Mouse (Mus musculus): ENCODE results near the gene Gatb. TPM values are rescaled to one million over a fixed set of nuclear protein-coding genes. Genes with fewer than 3 reads are reported as not detected.

Gene Gatb
- total RNA-seq, 2 experiments from 2014 or later: 1.4 to 2.1 TPM

DNA sequence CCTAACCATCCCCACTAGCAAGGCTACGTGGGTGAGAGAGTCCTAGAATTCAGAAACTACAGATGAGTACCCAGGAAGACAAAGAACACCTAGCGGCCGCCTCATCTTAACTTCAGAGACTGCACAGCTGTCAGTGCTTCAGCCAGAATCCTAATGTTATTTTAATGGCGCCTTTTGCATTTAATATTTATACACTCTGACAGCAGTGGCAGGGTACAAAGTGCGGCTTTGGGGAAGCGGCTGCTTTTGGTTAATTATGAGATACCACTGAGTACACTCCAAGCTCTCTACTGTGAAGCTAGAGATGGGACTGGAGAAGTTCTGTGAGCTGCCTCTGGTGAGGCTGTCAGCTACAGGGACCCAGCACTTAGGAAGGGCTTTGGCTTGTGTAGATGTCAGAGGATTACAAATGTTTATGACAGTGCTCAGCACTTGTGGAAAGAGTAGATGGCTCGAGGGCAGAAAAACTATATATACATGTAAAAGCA, 71.6 kb downstream of the Gatb start:
- ATAC-seq (replicated peaks; ENCODE audit: low FRiP score, poor library complexity, severe bottlenecking): no peak

GRCm38 (mm10) chr3:85649176-85649575, 75.3 kb downstream of the Gatb start:
- ATAC-seq (replicated peaks; ENCODE audit: low FRiP score, poor library complexity, severe bottlenecking): no peak

GRCm38 (mm10) chr3:85652727-85653665, 79.1 kb downstream of the Gatb start:
- no peak for ATAC-seq (replicated peaks; ENCODE audit: low FRiP score, poor library complexity, severe bottlenecking)

GRCm38 (mm10) chr3:85655538-85655937, 81.6 kb downstream of the Gatb start:
- no peak for ATAC-seq (replicated peaks; ENCODE audit: low FRiP score, poor library complexity, severe bottlenecking)

GRCm38 (mm10) chr3:85659681-85660080, 85.8 kb downstream of the Gatb start:
- no peak for ATAC-seq (replicated peaks; ENCODE audit: low FRiP score, poor library complexity, severe bottlenecking)

- no peak for ATAC-seq (replicated peaks; ENCODE audit: low FRiP score, poor library complexity, severe bottlenecking)
Measured at GRCm38 (mm10) chr3:85661926-85662813, 88.3 kb downstream of the Gatb start.

DNA sequence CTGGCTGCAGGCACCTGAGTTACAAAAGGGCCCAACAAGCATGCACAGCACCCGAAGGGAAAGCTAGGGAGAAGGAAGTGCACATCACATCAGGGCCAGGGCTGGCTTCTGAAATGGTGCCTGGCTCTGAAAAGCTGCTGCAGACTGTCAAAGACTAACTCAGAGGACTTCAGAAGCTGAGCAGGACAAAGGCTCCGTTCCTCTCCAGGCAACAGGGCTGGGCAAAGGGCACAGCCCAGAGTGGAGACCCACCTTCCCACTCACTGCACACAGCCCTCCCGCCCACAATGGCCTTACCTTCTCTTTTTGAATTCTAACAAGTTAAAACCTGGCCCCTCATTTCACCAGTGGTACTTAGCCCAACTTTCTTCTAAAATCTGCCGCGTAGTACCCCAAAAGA, 89.9 kb downstream of the Gatb start:
- no peak for ATAC-seq (replicated peaks; ENCODE audit: low FRiP score, poor library complexity, severe bottlenecking)

DNA sequence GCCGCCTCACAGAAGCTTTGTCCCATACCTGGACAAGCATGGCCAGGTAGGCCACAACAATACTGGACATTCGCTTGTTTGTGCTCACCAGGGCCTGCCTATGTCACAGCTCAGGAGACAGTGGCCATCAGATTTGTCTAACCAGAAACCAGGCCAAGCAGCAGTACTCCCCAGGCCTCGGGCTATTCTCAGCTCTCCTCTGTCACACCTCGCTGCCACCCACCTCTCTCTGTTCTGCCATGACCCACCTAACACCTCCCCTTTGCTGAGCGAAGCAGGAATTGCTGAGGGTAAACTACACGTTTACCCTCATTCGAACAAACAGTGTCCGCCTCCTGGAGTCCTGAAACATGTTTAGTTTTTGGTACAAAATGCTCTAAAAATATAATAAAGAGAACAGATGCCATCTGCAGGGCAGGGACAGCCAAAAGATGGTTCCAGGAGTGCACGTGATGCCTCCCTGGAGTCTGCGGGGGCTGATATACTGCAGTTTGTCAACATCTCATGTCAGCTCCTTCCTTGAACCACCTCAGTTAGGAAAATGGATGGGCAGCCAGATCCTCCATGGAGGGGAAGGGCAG, 90.8 kb downstream of the Gatb start:
- no peak for ATAC-seq (replicated peaks; ENCODE audit: low FRiP score, poor library complexity, severe bottlenecking)

GRCm38 (mm10) chr3:85666166-85666565, 92.2 kb downstream of the Gatb start:
- no peak for ATAC-seq (replicated peaks; ENCODE audit: low FRiP score, poor library complexity, severe bottlenecking)

GRCm38 (mm10) chr3:85666736-85667135, 92.8 kb downstream of the Gatb start:
- no peak for ATAC-seq (replicated peaks; ENCODE audit: low FRiP score, poor library complexity, severe bottlenecking)

DNA sequence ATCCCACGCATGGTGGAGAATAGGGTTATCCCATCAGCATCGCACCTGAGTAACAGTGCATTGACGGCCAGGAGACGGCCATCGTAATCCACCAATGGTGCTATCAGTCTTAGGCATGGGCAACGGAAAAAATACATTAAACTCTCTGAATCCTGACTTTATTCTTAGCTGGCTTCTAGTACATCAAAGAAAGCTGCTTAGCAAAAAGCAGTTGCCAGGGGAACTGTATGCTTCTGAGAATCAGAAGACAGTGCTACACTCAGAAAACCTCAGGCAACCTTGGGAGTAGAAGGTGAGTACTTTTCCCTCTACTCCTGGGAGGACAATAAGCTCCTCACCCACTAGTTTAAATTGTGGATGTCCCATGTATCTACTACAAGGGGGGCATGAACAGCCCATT, 93.8 kb downstream of the Gatb start:
- ATAC-seq (replicated peaks; ENCODE audit: low FRiP score, poor library complexity, severe bottlenecking): no peak

GRCm38 (mm10) chr3:85669844-85670243, 95.9 kb downstream of the Gatb start:
- no peak for ATAC-seq (replicated peaks; ENCODE audit: low FRiP score, poor library complexity, severe bottlenecking)

DNA sequence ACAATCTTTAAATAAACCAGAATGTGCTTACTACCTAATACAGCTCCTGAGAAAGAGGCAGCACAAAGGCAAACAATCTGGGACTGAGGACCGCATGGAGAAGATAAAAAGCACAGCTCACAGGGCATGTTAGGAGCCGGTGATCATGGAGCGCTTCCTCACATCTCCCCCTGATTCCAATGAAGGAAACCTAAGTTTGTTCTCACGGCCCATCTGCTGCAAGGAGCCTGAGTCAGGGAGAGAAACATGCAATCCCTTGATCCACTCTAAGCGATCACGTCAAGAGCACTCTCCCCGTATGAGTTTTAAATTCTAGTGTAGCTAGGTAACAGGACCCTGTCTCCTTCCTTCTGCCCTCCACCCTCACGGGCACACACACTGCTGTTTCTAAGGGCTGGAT, 103.2 kb downstream of the Gatb start:
- ATAC-seq (replicated peaks; ENCODE audit: low FRiP score, poor library complexity, severe bottlenecking): no peak

- ATAC-seq (replicated peaks; ENCODE audit: low FRiP score, poor library complexity, severe bottlenecking): no peak
Measured at GRCm38 (mm10) chr3:85677952-85678351, 104.0 kb downstream of the Gatb start.

DNA sequence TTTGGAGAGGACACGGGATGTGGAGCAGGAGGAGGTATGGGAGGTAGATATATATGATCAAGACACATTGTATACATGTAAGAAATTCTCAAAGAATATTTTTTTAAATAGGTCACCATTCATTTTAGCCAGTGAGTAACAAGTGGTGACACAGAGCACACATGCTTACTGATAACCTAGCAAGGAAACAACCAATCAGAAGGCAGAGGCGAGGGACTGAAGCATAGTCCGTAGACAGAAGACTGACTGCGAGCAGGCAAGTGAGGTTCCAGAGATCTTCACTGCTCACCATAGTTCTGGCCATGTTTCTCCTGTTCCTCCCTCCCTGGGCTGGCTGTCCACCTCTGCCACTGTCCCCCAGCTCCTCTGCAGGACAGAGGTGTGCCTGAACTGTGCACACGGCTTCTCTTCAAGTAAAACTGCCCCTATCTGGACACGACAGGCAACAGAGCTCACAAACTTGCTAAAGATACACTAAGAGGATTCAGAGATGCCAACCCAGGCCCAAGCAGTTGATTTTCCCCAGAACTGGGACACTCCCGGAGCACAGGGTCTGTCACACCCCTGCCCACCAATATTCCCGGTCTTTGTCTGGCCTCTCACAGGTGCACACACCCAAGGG, 105.5 kb downstream of the Gatb start:
- no peak for ATAC-seq (replicated peaks; ENCODE audit: low FRiP score, poor library complexity, severe bottlenecking)

DNA sequence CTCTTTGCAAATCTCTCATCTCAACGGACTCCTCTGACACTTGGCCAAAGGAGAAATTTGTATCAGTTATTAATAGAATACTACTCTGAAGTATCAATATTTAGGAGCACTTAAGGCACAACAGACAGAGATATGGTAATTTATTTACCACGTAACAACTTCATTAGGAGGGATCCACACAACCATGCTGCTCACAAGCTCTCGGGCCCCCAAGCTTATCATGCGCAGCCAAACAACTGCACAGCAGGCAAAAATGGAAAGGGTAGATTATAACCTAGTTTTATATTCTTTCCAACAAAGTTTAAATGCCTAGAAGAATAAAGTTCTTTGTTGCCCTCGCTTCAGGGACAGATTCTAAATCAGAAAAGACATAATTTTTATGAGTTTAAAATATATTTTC, 106.0 kb downstream of the Gatb start:
- no peak for ATAC-seq (replicated peaks; ENCODE audit: low FRiP score, poor library complexity, severe bottlenecking)

DNA sequence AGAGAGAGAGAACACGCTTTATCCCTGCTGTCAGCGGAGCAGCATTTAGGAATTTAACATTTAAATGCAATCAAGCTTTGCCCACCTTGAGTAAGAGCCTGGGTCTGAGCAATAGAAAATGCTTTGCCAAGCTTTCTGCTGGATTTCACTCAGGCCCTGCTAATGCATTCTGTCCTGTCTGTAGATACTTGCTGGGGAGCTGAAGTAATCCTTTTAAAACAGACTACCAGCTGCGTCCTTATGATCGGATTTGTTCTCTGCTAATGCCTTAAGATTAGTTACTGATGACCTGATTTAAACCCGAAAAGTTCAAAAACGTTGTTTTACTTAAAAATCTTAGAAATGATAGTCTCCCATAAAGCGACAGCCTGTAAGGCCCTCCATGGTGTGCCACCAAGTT, 107.2 kb downstream of the Gatb start:
- no peak for ATAC-seq (replicated peaks; ENCODE audit: low FRiP score, poor library complexity, severe bottlenecking)

- ATAC-seq (replicated peaks; ENCODE audit: low FRiP score, poor library complexity, severe bottlenecking): no peak
Measured at GRCm38 (mm10) chr3:85683618-85684017, 109.7 kb downstream of the Gatb start.

- ATAC-seq (replicated peaks; ENCODE audit: low FRiP score, poor library complexity, severe bottlenecking): no peak
Measured at GRCm38 (mm10) chr3:85685271-85685670, 111.4 kb downstream of the Gatb start.

- no peak for ATAC-seq (replicated peaks; ENCODE audit: low FRiP score, poor library complexity, severe bottlenecking)
Measured at GRCm38 (mm10) chr3:85688341-85688740, 114.4 kb downstream of the Gatb start.
